Mouse (Mus musculus) ES-Bruce4 (cell line): ENCODE results near the gene Ahdc1. TPM values are rescaled to one million over a fixed set of nuclear protein-coding genes. Genes with fewer than 3 reads are reported as not detected.

Experiments
- H3K27ac ChIP-seq: 2 replicates; pipeline ENCODE4 v1.5.1; 2012; ENCODE audit warnings: low read length, inconsistent platforms; ENCODE audit not compliant: insufficient read depth
- H3K27me3 ChIP-seq: 2 replicates; pipeline ENCODE4 v1.6.1; 2012; ENCODE audit warnings: mild to moderate bottlenecking, low read length, inconsistent platforms; ENCODE audit not compliant: control insufficient read depth, poor library complexity, insufficient read depth, severe bottlenecking
- H3K36me3 ChIP-seq: 2 replicates; pipeline ENCODE4 v1.6.1; 2012; ENCODE audit warnings: inconsistent platforms, mild to moderate bottlenecking, low read length, moderate library complexity; ENCODE audit not compliant: control insufficient read depth, poor library complexity, insufficient read depth, severe bottlenecking
- H3K4me1 ChIP-seq: one replicate; pipeline ENCODE4 v1.8.1; 2011; ENCODE audit warnings: low read length; ENCODE audit not compliant: control insufficient read depth, insufficient read depth
- H3K4me3 ChIP-seq: 2 replicates; pipeline ENCODE4 v1.5.1; 2011; ENCODE audit warnings: low read depth, mild to moderate bottlenecking, low read length
- H3K9ac ChIP-seq: 2 replicates; pipeline ENCODE4 v1.6.1; 2012; ENCODE audit warnings: low read depth, mild to moderate bottlenecking, inconsistent platforms; ENCODE audit not compliant: poor library complexity, severe bottlenecking
- H3K9me3 ChIP-seq: replicated peaks from 2 replicates; pipeline ENCODE4 v1.6.1; 2012; ENCODE audit warnings: mild to moderate bottlenecking, low read length, inconsistent platforms; ENCODE audit not compliant: control insufficient read depth, poor library complexity, insufficient read depth, severe bottlenecking
- CTCF ChIP-seq: IDR thresholded peaks from one replicate; pipeline ENCODE4 v1.8.1; 2011; ENCODE audit warnings: low read depth, low read length
- EP300 ChIP-seq: IDR thresholded peaks from 2 replicates; pipeline ENCODE4 v1.6.1; 2011; ENCODE audit warnings: low read depth, low read length; ENCODE audit not compliant: insufficient read depth
- POLR2A ChIP-seq: IDR thresholded peaks from one replicate; pipeline ENCODE4 v1.8.1; 2011; ENCODE audit warnings: low read length; ENCODE audit not compliant: insufficient read depth
- polyA plus RNA-seq: library from polyadenylated mRNA; stranded (reverse); fragments of >200 nt; gene quantifications from 2 replicates; pipeline ENCODE4 v1.2.4, GENCODE M21; 2011; ENCODE audit warnings: low read depth; ENCODE audit not compliant: missing spikeins, insufficient read depth, insufficient read length

Ahdc1 gene
- polyA plus RNA-seq, 1 experiment: 88.2 TPM

DNA sequence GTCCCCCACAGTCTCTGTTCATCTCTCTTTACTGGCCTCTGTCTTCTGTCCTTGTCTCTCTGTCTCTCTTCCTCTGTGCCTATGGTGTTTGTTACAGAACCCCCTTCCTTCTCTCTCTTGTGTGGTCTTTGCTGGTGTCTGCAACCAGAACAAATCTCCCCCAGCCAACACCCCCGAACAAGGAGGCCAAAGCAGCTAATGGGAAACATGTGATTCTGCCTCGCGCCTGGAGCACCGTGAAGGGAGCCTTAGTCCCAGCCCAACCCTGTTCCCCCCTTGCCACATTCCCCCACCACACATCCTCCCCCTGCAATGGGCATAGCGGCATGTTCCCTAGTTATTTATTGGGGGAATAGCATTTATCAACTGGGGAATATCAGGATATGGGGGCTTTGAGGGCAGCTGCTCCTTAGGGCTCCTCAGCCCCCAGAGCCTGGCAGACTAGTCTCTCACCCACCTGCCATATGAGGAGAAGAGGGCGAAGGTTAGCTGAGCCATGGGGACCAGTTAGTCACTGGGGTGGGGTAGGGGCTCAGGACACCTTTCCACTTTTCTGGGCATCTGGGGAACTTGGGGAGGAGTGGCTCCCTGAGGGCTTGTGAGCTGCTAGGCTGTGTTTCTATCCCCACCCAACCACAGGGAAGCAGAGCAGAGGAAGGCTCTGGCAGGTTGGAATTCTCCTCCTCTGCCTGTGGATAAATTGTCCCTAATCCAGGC is 41.1 kb downstream of the Ahdc1 start:
- Histone ChIP-seq H3K9me3 (no peaks in the 10 kb centered on the region), H3K27ac (peak overlapping the region; percentile 1), H3K36me3 (no peaks in the 10 kb centered on the region), H3K4me3 (no peak overlapping the region), H3K9ac (0 out of 2 replicates have a peak overlapping the region, but pooled peaks have one; percentile 0), H3K4me1 (peaks cover 27% of the 10 kb centered on the region), H3K27me3 (no peaks in the 10 kb centered on the region)
- no peak for TF ChIP-seq EP300
- no peak for TF ChIP-seq CTCF
- no peak for TF ChIP-seq POLR2A

DNA sequence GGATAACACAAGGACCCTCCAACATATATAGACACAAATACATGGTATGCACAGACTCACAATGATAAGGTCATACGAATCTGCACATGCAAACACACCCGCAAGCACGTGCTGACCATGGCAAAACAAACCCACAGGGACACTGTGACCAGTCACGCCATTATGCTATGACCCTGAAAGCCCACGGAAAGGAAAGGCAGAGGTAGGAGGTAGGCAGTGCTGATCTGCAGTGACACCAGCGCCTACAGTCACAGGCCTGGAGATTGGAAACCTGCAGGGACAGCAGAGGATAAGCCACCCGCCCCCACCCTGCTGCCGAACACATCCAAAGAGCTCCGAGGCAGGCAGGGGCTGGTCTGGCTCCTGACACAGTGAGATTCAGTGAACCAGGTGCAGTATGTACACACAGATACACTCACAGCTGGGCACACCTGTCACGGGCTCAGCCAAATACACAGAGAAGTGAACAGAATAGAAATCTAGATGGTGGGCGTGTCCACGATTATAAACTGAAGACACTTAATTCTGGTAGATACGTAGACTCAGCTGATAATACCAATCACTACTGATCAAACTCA is 42.0 kb downstream of the Ahdc1 start:
- peak overlapping the region; percentile 1; the same call in 1 of the 2 replicates for H3K27ac ChIP-seq
- no peak overlapping the region for H3K9ac ChIP-seq
- TF ChIP-seq POLR2A (no peak), EP300 (no peak), CTCF (no peak)
- no peaks in the 10 kb centered on the region for H3K9me3 ChIP-seq
- no peaks in the 10 kb centered on the region for H3K27me3 ChIP-seq
- peaks cover 26% of the 10 kb centered on the region for H3K4me1 ChIP-seq
- no peak overlapping the region for H3K4me3 ChIP-seq
- H3K36me3 ChIP-seq: no peaks in the 10 kb centered on the region

DNA sequence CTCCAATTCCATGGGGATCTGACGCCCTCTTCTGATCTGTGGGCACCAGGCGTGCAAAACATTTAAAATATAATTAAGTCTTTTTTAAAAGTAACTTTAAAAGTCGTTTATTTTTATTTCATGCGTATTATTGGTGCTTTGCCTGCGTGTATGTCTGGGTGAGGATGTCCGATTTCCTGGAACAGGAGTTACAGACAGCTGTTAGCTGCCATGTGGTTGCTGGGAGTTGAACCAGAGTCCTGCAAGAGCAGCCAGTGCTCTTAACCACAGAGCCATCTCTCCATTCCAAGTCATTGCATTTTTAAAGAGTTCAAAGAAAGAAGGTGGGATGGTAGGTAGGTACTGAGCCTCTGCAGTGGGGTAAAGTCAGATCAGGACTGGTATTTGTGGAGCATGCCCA is 43.5 kb downstream of the Ahdc1 start:
- H3K27ac ChIP-seq: peak overlapping the region; percentile 80
- H3K4me1 ChIP-seq: peaks cover 23% of the 10 kb centered on the region
- no peak overlapping the region for H3K9ac ChIP-seq
- no peaks in the 10 kb centered on the region for H3K27me3 ChIP-seq
- TF ChIP-seq EP300: no peak
- no peak for TF ChIP-seq POLR2A
- no peak for TF ChIP-seq CTCF
- H3K4me3 ChIP-seq: no peak overlapping the region
- H3K36me3 ChIP-seq: peaks cover 8% of the 10 kb centered on the region; the same call in 1 of the 2 replicates
- no peaks in the 10 kb centered on the region for H3K9me3 ChIP-seq

DNA sequence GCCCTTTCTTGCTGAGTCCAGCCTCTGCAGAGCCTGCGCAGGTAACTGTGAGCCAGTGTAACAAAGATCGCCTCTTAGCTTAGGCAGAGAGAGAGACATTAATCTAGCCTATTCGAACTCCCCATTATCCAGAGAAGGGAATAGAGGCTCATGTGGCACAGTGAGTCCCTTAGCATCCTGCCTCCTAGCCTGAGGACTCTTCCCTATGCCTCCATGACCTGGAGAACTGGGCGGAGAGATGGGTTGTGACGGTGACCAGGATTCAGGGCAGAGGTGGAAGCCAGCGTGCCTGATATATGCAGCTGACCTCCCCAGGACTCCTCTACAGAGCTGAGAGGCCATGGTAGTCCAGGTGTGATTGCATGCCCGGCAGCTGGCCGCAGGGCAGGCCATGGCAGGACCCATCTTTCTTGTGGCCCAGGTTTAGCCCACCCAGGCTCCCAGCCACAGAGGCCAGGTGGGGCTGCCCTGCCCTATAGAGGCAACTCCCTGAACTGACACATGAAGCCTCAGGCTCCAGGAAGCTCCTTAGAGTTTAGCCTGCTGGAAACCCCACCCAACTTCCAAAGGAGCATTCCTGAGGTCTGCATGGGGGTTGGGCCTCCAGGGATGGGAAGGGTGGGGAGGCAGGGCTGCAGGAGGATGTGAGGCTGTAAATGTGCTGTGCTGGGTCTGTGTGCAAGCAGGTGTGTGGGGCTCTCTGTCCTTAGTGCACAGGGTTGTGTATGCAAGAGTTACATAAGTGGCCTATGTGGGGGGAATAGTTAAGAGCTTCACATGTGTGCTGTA is 44.3 kb downstream of the Ahdc1 start:
- H3K36me3 ChIP-seq: peaks cover 13% of the 10 kb centered on the region; the same call in 1 of the 2 replicates
- H3K27me3 ChIP-seq: no peaks in the 10 kb centered on the region
- H3K4me3 ChIP-seq: peak overlapping the region; percentile 38
- no peak overlapping the region for H3K9ac ChIP-seq
- H3K9me3 ChIP-seq: no peaks in the 10 kb centered on the region
- H3K27ac ChIP-seq: peak overlapping the region; percentile 91
- peaks cover 23% of the 10 kb centered on the region for H3K4me1 ChIP-seq
- no peak for TF ChIP-seq CTCF
- peak; percentile 95 for TF ChIP-seq EP300

DNA sequence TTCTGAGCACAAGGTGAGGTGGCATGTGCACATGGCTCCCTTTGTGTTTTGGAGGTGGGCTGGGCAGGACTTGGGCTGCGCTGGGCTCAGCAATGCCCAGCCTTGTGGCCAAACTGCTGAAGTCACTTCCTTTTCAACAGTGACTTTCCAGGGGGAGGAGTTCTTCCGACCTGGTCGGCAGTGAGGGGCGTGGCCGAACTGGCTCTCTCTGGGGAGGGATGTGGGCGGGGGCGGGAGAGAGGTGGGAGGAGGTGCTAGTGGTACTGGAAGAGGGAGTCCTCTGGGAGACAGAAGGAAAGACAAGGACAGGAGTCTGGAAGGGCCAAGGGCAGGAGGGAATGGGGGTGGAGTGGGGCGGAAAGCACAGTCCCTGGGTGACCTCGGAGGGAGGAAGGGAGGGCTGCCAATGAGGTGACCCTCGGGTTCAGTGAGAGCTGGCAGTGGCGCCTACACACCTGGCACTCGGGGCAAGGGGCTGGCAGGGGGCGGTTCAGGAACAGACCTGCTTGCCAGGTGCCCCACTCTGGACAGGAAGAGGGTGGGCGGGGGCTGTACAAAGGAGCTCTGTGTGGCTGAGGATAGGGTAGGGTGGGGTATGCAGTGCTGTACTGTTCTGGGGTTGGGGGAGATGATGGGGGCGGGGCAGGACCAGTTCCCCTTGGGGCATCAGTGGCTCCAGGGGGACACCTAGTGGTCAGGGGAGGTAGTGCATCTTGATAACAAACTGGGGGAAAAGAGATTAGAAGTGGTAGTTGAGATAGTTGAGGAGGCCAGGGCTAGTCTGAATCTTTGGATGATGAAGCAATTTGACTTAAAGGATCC is 45.2 kb downstream of the Ahdc1 start:
- H3K4me1 ChIP-seq: peaks cover 22% of the 10 kb centered on the region
- peak overlapping the region; percentile 39; the same call in 1 of the 2 replicates for H3K9ac ChIP-seq
- peak overlapping the region; percentile 91 for H3K27ac ChIP-seq
- TF ChIP-seq CTCF (peak; percentile 79), POLR2A (peak; percentile 91), EP300 (peak; percentile 56)
- peaks cover 22% of the 10 kb centered on the region for H3K36me3 ChIP-seq
- no peaks in the 10 kb centered on the region for H3K9me3 ChIP-seq
- H3K4me3 ChIP-seq: peak overlapping the region; percentile 61
- no peaks in the 10 kb centered on the region for H3K27me3 ChIP-seq
